ENCODE assay signal across 31 mouse cellular contexts in the genomic region with DNA sequence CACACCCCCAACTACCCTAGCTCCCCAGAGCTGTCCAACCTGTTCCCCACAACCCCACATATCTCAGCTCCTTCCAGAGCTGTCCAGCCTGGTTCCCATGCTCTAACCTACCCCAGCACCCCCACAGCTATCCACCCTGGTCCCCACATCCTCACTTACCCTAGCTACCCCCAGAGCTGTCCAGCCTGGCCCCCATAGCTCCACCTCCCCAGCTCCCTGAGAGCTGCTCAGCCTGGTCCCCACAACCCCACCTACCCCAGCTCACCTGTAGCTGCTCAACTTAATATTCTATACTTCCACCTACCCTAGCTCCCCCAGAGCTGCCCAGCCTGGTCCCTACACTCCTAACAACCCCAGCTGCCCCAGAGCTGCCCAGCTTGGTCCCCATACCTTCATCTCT.
DNase-seq lines count a peak whose midpoint lies in the region; ATAC-seq and TF ChIP-seq lines count a peak whose summit lies in the region.
"Had no signal": no experiment of that assay in that cellular context is flagged by ENCODE, and none has a peak within 500 bp of the region (broad histone marks: within the 10 kb centered on the region; RNA-seq: fewer than 3 reads in every experiment).

No protein-coding gene starts in this region.

- peak; percentile 11; the same call in 1 of the 2 replicates for ATAC-seq in limb, embryonic 11.5 days (ENCODE audit: insufficient number of reproducible peaks, low FRiP score, low TSS enrichment, low read depth)
- peak; percentile 53; the same call in 1 of the 2 replicates for ATAC-seq in midbrain, embryonic 13.5 days
- ATAC-seq: forebrain, embryonic 15.5 days had no signal

- no peak for TF ChIP-seq CTCF in heart, adult 2 months (IDR thresholded peaks at IDR 0.05)

- intact Hi-C loops in heart, adult 2 months (cut with DNase I), result no loop called here
- intact Hi-C loops in left cerebral cortex, postnatal 4 days (cut with DNase I), result no loop called here

- DNase-seq in heart, adult 11 months, result peak; percentile 76
- no peak for DNase-seq in heart, adult 2 months
- peak; percentile 14 for DNase-seq in limb, embryonic 11.5 days (ENCODE audit: low spot score)
- DNase-seq in limb, embryonic 10.5 days (ENCODE audit: low spot score), result no peak
- DNase-seq in midbrain, embryonic 10.5 days (ENCODE audit: low spot score), result no peak
- DNase-seq in left cerebral cortex, postnatal 4 days, result no peak
- DNase-seq: adrenal gland, postnatal 14 days; cerebellum, adult 11 months; cerebellum, adult 9-10 months; cerebellum, postnatal 36 days; gastrocnemius, postnatal 25 days; heart, adult 18-20 months; heart, postnatal 14 days; kidney, adult 18-20 months; kidney, postnatal 25 days; lung, embryonic 14.5 days; lung, postnatal 36 days; thymus, adult 18-20 months; thymus, postnatal 25 days had no signal

- no peak overlapping the region for H3K4me3 ChIP-seq in heart, adult 2 months
- no peak overlapping the region for H3K4me3 ChIP-seq in limb, embryonic 11.5 days (ENCODE audit: low read depth, low read length)
- H3K4me3 ChIP-seq in limb, embryonic 10.5 days, result no peak overlapping the region
- H3K4me3 ChIP-seq in midbrain, embryonic 13.5 days (replicated peaks), result no peak overlapping the region
- H3K4me3 ChIP-seq in midbrain, embryonic 10.5 days, result no peak overlapping the region
- H3K4me3 ChIP-seq: embryonic facial prominence, embryonic 13.5 days; forebrain, embryonic 10.5 days; forebrain, embryonic 15.5 days; hindbrain, embryonic 10.5 days; kidney, embryonic 15.5 days; layer of hippocampus, adult 2 months; left cerebral cortex, adult 2 months; limb, embryonic 15.5 days; liver, embryonic 15.5 days; neural tube, embryonic 13.5 days; stomach, embryonic 15.5 days had no signal

- no peaks in the 10 kb centered on the region for H3K4me1 ChIP-seq in heart, adult 2 months (ENCODE audit: control insufficient read depth, insufficient read depth, low read length)
- no peaks in the 10 kb centered on the region for H3K4me1 ChIP-seq in limb, embryonic 11.5 days (ENCODE audit: control insufficient read depth, insufficient read depth, low read length)
- no peaks in the 10 kb centered on the region for H3K4me1 ChIP-seq in limb, embryonic 10.5 days
- H3K4me1 ChIP-seq in midbrain, embryonic 13.5 days (replicated peaks), result no peaks in the 10 kb centered on the region
- H3K4me1 ChIP-seq in midbrain, embryonic 10.5 days, result no peaks in the 10 kb centered on the region
- H3K4me1 ChIP-seq: embryonic facial prominence, embryonic 13.5 days; forebrain, embryonic 10.5 days; forebrain, embryonic 15.5 days; hindbrain, embryonic 10.5 days; kidney, embryonic 15.5 days; limb, embryonic 15.5 days; liver, embryonic 15.5 days; neural tube, embryonic 13.5 days; stomach, embryonic 15.5 days had no signal

- H3K9ac ChIP-seq in heart, adult 2 months (ENCODE audit: low read depth, low read length), result no peak overlapping the region
- no peak overlapping the region for H3K9ac ChIP-seq in limb, embryonic 11.5 days (ENCODE audit: low read length)
- H3K9ac ChIP-seq in midbrain, embryonic 13.5 days (replicated peaks), result no peak overlapping the region
- H3K9ac ChIP-seq: embryonic facial prominence, embryonic 13.5 days; forebrain, embryonic 15.5 days; kidney, embryonic 15.5 days; limb, embryonic 15.5 days; liver, embryonic 15.5 days; lung, embryonic 14.5 days; neural tube, embryonic 13.5 days; stomach, embryonic 15.5 days had no signal

- H3K79me2 ChIP-seq in heart, adult 2 months (replicated peaks; ENCODE audit: control insufficient read depth, insufficient read depth, low read length), result no peaks in the 10 kb centered on the region

- H3K27me3 ChIP-seq in heart, adult 2 months (ENCODE audit: control insufficient read depth, insufficient read depth, low read length), result no peaks in the 10 kb centered on the region
- no peaks in the 10 kb centered on the region for H3K27me3 ChIP-seq in limb, embryonic 11.5 days (ENCODE audit: control insufficient read depth, insufficient read depth, low read length)
- no peaks in the 10 kb centered on the region for H3K27me3 ChIP-seq in limb, embryonic 10.5 days (ENCODE audit: low read depth, poor library complexity, severe bottlenecking)
- H3K27me3 ChIP-seq in midbrain, embryonic 13.5 days, result no peaks in the 10 kb centered on the region
- no peaks in the 10 kb centered on the region for H3K27me3 ChIP-seq in midbrain, embryonic 10.5 days (ENCODE audit: low read depth, poor library complexity, severe bottlenecking)
- H3K27me3 ChIP-seq: embryonic facial prominence, embryonic 13.5 days; forebrain, embryonic 15.5 days; kidney, embryonic 15.5 days; limb, embryonic 15.5 days; liver, embryonic 15.5 days; neural tube, embryonic 13.5 days; stomach, embryonic 15.5 days had no signal

- H3K27ac ChIP-seq in heart, adult 2 months, result no peak overlapping the region
- H3K27ac ChIP-seq in limb, embryonic 11.5 days (replicated peaks; ENCODE audit: low read depth, low read length), result no peak overlapping the region
- no peak overlapping the region for H3K27ac ChIP-seq in limb, embryonic 10.5 days
- no peak overlapping the region for H3K27ac ChIP-seq in midbrain, embryonic 13.5 days
- no peak overlapping the region for H3K27ac ChIP-seq in midbrain, embryonic 10.5 days (replicated peaks)
- H3K27ac ChIP-seq: embryonic facial prominence, embryonic 13.5 days; forebrain, embryonic 10.5 days; forebrain, embryonic 15.5 days; hindbrain, embryonic 10.5 days; kidney, embryonic 15.5 days; layer of hippocampus, adult 2 months; left cerebral cortex, adult 2 months; limb, embryonic 15.5 days; liver, embryonic 15.5 days; neural tube, embryonic 13.5 days; stomach, embryonic 15.5 days had no signal

- H3K9me3 ChIP-seq in limb, embryonic 11.5 days (ENCODE audit: control insufficient read depth, low read length), result no peaks in the 10 kb centered on the region; the same call in 1 of the 2 replicates
- no peaks in the 10 kb centered on the region for H3K9me3 ChIP-seq in limb, embryonic 10.5 days (replicated peaks)
- peaks cover 6% of the 10 kb centered on the region for H3K9me3 ChIP-seq in midbrain, embryonic 13.5 days
- peaks cover 12% of the 10 kb centered on the region; the same call in 1 of the 2 replicates for H3K9me3 ChIP-seq in midbrain, embryonic 10.5 days (replicated peaks)
- H3K9me3 ChIP-seq: embryonic facial prominence, embryonic 13.5 days; forebrain, embryonic 15.5 days; kidney, embryonic 15.5 days; limb, embryonic 15.5 days; liver, embryonic 15.5 days; neural tube, embryonic 13.5 days; stomach, embryonic 15.5 days had no signal

- no peak for TF ChIP-seq POLR2A in heart, adult 2 months (IDR thresholded peaks at IDR 0.05; ENCODE audit: insufficient read depth, low read depth, low read length)

- no peak overlapping the region for H3K4me2 ChIP-seq in limb, embryonic 11.5 days (ENCODE audit: low read depth, severe bottlenecking)
- H3K4me2 ChIP-seq in midbrain, embryonic 13.5 days (replicated peaks), result no peak overlapping the region
- H3K4me2 ChIP-seq: embryonic facial prominence, embryonic 13.5 days; forebrain, embryonic 15.5 days; kidney, embryonic 15.5 days; limb, embryonic 15.5 days; liver, embryonic 15.5 days; lung, embryonic 14.5 days; neural tube, embryonic 13.5 days; stomach, embryonic 15.5 days had no signal

- no peaks in the 10 kb centered on the region for H3K36me3 ChIP-seq in heart, adult 2 months (ENCODE audit: control insufficient read depth, insufficient read depth, low read length)
- H3K36me3 ChIP-seq in limb, embryonic 11.5 days (ENCODE audit: control insufficient read depth, insufficient read depth, low read length), result no peaks in the 10 kb centered on the region
- H3K36me3 ChIP-seq in limb, embryonic 10.5 days, result no peaks in the 10 kb centered on the region
- H3K36me3 ChIP-seq in midbrain, embryonic 13.5 days, result no peaks in the 10 kb centered on the region
- H3K36me3 ChIP-seq in midbrain, embryonic 10.5 days, result no peaks in the 10 kb centered on the region
- H3K36me3 ChIP-seq: embryonic facial prominence, embryonic 13.5 days; forebrain, embryonic 10.5 days; forebrain, embryonic 15.5 days; hindbrain, embryonic 10.5 days; kidney, embryonic 15.5 days; limb, embryonic 15.5 days; liver, embryonic 15.5 days; neural tube, embryonic 13.5 days; stomach, embryonic 15.5 days had no signal

- TF ChIP-seq EP300 in heart, adult 2 months (IDR thresholded peaks at IDR 0.05; ENCODE audit: insufficient read depth, low read depth, low read length), result no peak

Comparison
In these comparisons a context has a peak if more than half of its experiments do, and no peak if none do; other contexts are left out.
1. DNase-seq: peak in heart, adult 11 months (single experiment) and limb, embryonic 11.5 days (single experiment); none in heart, adult 2 months (0 of 2), limb, embryonic 10.5 days (single experiment), midbrain, embryonic 10.5 days (single experiment) and left cerebral cortex, postnatal 4 days (single experiment).